Mouse (Mus musculus) stomach, embryonic 14.5 days (tissue): ENCODE data around the gene Dpf1. TPM values are rescaled to one million over a fixed set of nuclear protein-coding genes. Genes with fewer than 3 reads are reported as not detected.

Experiments used
- ATAC-seq: fragments of 200-750 bp; cut with Nextera tagmentation; 2 replicates; pipeline ENCODE4 v1.8.0; 2017; ENCODE audit warnings: low read depth, moderate TSS enrichment; ENCODE audit not compliant: insufficient number of reproducible peaks, insufficient read depth, low FRiP score
- H3K27ac ChIP-seq: fragments of 300-500 bp; sonication (generic); 2 replicates; pipeline ENCODE4 v1.5.1; 2014; ENCODE audit warnings: mild to moderate bottlenecking, low read length, moderate library complexity, mixed read lengths
- H3K27me3 ChIP-seq: fragments of 300-500 bp; sonication (generic); 2 replicates; pipeline ENCODE4 v1.6.1; 2014; ENCODE audit warnings: low read length, control low read depth, mixed read lengths; ENCODE audit not compliant: control insufficient read depth, insufficient read depth
- H3K36me3 ChIP-seq: fragments of 300-500 bp; sonication (generic); 2 replicates; pipeline ENCODE4 v1.6.1; 2014; ENCODE audit warnings: mild to moderate bottlenecking, control low read depth, low read length, moderate library complexity, mixed read lengths; ENCODE audit not compliant: control insufficient read depth, insufficient read depth
- H3K4me1 ChIP-seq: fragments of 300-500 bp; sonication (generic); 2 replicates; pipeline ENCODE4 v1.6.1; 2014; ENCODE audit warnings: low read length, control low read depth, mixed read lengths; ENCODE audit not compliant: control insufficient read depth, insufficient read depth
- H3K4me2 ChIP-seq: fragments of 300-500 bp; sonication (generic); replicated peaks from 2 replicates; pipeline ENCODE4 v1.6.1; 2014; ENCODE audit warnings: low read depth, low read length, control low read depth
- H3K4me3 ChIP-seq: fragments of 300-500 bp; sonication (generic); 2 replicates; pipeline ENCODE4 v1.5.1; 2014; ENCODE audit warnings: low read depth, low read length, control low read depth
- H3K9ac ChIP-seq: fragments of 300-500 bp; sonication (generic); replicated peaks from 2 replicates; pipeline ENCODE4 v1.6.1; 2014; ENCODE audit warnings: low read depth, mild to moderate bottlenecking, control low read depth, low read length, moderate library complexity, mixed read lengths
- H3K9me3 ChIP-seq: fragments of 300-500 bp; sonication (generic); 2 replicates; pipeline ENCODE4 v1.6.1; 2016; ENCODE audit warnings: low read depth, low read length, control low read depth; ENCODE audit not compliant: control insufficient read depth
- WGBS: fragments of 180-500 bp; shearing (Covaris S2); extraction: QIAGEN DNeasy Blood & Tissue Kit; methylation state at CpG from one replicate; pipeline ENCODE4 v1.1.7; 2014; 5-methylcytosine and 5-hydroxymethylcytosine counted together
- polyA plus RNA-seq: library from polyadenylated mRNA; unstranded; fragments of >200 nt; fragmentation: Nextera tagmentation; extraction: Ambion mirVana; gene quantifications from 2 replicates; pipeline ENCODE4 v1.2.1, GENCODE M21; 2014

The Dpf1 gene
- polyA plus RNA-seq, 1 experiment from 2014 or later, result 6.0 TPM

- peak overlapping the region; percentile 48 for H3K4me3 ChIP-seq
- ATAC-seq, result peak; percentile 1; the same call in 1 of the 2 replicates
- H3K27me3 ChIP-seq, result 0 out of 2 replicates have a peak, but pooled peaks cover 6% of the 10 kb centered on the region
- whole genome bisulfite sequencing, result 7% methylated on average over 21 of the region's 21 CpGs
- peak overlapping the region; percentile 86; the same call in 1 of the 2 replicates for H3K27ac ChIP-seq
- peak overlapping the region; percentile 57; the same call in 1 of the 2 replicates for H3K9ac ChIP-seq
- peaks cover 9% of the 10 kb centered on the region; the same call in 1 of the 2 replicates for H3K4me1 ChIP-seq
- no peaks in the 10 kb centered on the region for H3K36me3 ChIP-seq
- no peaks in the 10 kb centered on the region for H3K9me3 ChIP-seq
- H3K4me2 ChIP-seq, result peak overlapping the region; percentile 74
Measured at GRCm38 (mm10) chr7:29282074-29282554, 21.6 kb upstream of the Dpf1 start.

GRCm38 (mm10) chr7:29283876-29284275 lies 19.9 kb upstream of the Dpf1 start:
- ATAC-seq, result no peak
- H3K27me3 ChIP-seq, result 0 out of 2 replicates have a peak, but pooled peaks cover 6% of the 10 kb centered on the region
- peaks cover 9% of the 10 kb centered on the region; the same call in 1 of the 2 replicates for H3K4me1 ChIP-seq
- H3K9ac ChIP-seq, result no peak overlapping the region
- no peaks in the 10 kb centered on the region for H3K9me3 ChIP-seq
- WGBS, result 85% methylated on average over 4 of the region's 4 CpGs
- H3K4me2 ChIP-seq, result no peak overlapping the region
- H3K36me3 ChIP-seq, result no peaks in the 10 kb centered on the region
- H3K27ac ChIP-seq, result no peak overlapping the region
- H3K4me3 ChIP-seq, result no peak overlapping the region

- 0 out of 2 replicates have a peak, but pooled peaks cover 6% of the 10 kb centered on the region for H3K27me3 ChIP-seq
- H3K4me1 ChIP-seq, result peaks cover 9% of the 10 kb centered on the region; the same call in 1 of the 2 replicates
- no peak overlapping the region for H3K4me2 ChIP-seq
- no peak for ATAC-seq
- no peaks in the 10 kb centered on the region for H3K36me3 ChIP-seq
- H3K9ac ChIP-seq, result no peak overlapping the region
- H3K9me3 ChIP-seq, result no peaks in the 10 kb centered on the region
- 83% methylated on average over 6 of the region's 6 CpGs for WGBS
- no peak overlapping the region for H3K4me3 ChIP-seq
- no peak overlapping the region for H3K27ac ChIP-seq
Measured at GRCm38 (mm10) chr7:29284523-29284922, 19.2 kb upstream of the Dpf1 start.

- Histone ChIP-seq H3K4me3 (no peak overlapping the region), H3K9me3 (no peaks in the 10 kb centered on the region), H3K27me3 (0 out of 2 replicates have a peak, but pooled peaks cover 3% of the 10 kb centered on the region), H3K4me2 (no peak overlapping the region), H3K27ac (no peak overlapping the region), H3K9ac (no peak overlapping the region), H3K36me3 (no peaks in the 10 kb centered on the region), H3K4me1 (peaks cover 25% of the 10 kb centered on the region)
- 89% methylated on average over 7 of the region's 7 CpGs for WGBS
- ATAC-seq, result no peak
Measured at GRCm38 (mm10) chr7:29287481-29287880, 16.3 kb upstream of the Dpf1 start.

- no peak overlapping the region for H3K27ac ChIP-seq
- no peaks in the 10 kb centered on the region for H3K36me3 ChIP-seq
- H3K4me1 ChIP-seq, result peaks cover 29% of the 10 kb centered on the region
- H3K9ac ChIP-seq, result no peak overlapping the region
- H3K4me2 ChIP-seq, result no peak overlapping the region
- WGBS, result 75% methylated on average over 2 of the region's 2 CpGs
- H3K27me3 ChIP-seq, result no peaks in the 10 kb centered on the region
- ATAC-seq, result peak; percentile 43; the same call in 1 of the 2 replicates
- no peak overlapping the region for H3K4me3 ChIP-seq
- H3K9me3 ChIP-seq, result no peaks in the 10 kb centered on the region
Measured at GRCm38 (mm10) chr7:29288079-29288478, 15.7 kb upstream of the Dpf1 start.

GRCm38 (mm10) chr7:29288942-29289638 lies 14.7 kb upstream of the Dpf1 start, which contains the start of gene Ppp1r14a:
Ppp1r14a (plus strand) TSS chr7:29289308.
- Histone ChIP-seq H3K27me3 (no peaks in the 10 kb centered on the region), H3K4me2 (peak within 1 kb of the TSS; percentile 82), H3K4me3 (peak within 1 kb of the TSS; percentile 56), H3K9me3 (no peaks in the 10 kb centered on the region), H3K9ac (peak within 1 kb of the TSS; percentile 61), H3K36me3 (no peaks in the 10 kb centered on the region), H3K27ac (peak within 1 kb of the TSS; percentile 90), H3K4me1 (peaks cover 36% of the 10 kb centered on the region)
- 2% methylated on average over 59 of the region's 59 CpGs for WGBS
- no peak; the same call in 1 of the 2 replicates for ATAC-seq

GRCm38 (mm10) chr7:29289856-29290255 lies 13.9 kb upstream of the Dpf1 start:
- peak overlapping the region; percentile 56 for H3K4me3 ChIP-seq
- H3K27me3 ChIP-seq, result no peaks in the 10 kb centered on the region
- 47% methylated on average over 6 of the region's 6 CpGs for WGBS
- H3K36me3 ChIP-seq, result no peaks in the 10 kb centered on the region
- 0 out of 2 replicates have a peak overlapping the region, but pooled peaks have one; percentile 61 for H3K9ac ChIP-seq
- no peaks in the 10 kb centered on the region for H3K9me3 ChIP-seq
- H3K4me2 ChIP-seq, result peak overlapping the region; percentile 82
- ATAC-seq, result no peak; the same call in 1 of the 2 replicates
- peaks cover 36% of the 10 kb centered on the region for H3K4me1 ChIP-seq
- H3K27ac ChIP-seq, result peak overlapping the region; percentile 90

GRCm38 (mm10) chr7:29290691-29291485 lies 12.9 kb upstream of the Dpf1 start:
- peaks cover 36% of the 10 kb centered on the region for H3K4me1 ChIP-seq
- H3K27me3 ChIP-seq, result no peaks in the 10 kb centered on the region
- no peak for ATAC-seq
- no peaks in the 10 kb centered on the region for H3K9me3 ChIP-seq
- peak overlapping the region; percentile 82 for H3K4me2 ChIP-seq
- H3K36me3 ChIP-seq, result no peaks in the 10 kb centered on the region
- peak overlapping the region; percentile 56 for H3K4me3 ChIP-seq
- H3K9ac ChIP-seq, result peak overlapping the region; percentile 21; the same call in 1 of the 2 replicates
- 30% methylated on average over 11 of the region's 11 CpGs for WGBS
- peak overlapping the region; percentile 90 for H3K27ac ChIP-seq
